Mouse (Mus musculus) ES-Bruce4 (cell line): Measurements from ENCODE around the gene Vps37c. TPM values are rescaled to one million over a fixed set of nuclear protein-coding genes. Genes with fewer than 3 reads are reported as not detected.

ENCODE experiments used
- H3K27ac ChIP-seq: 2 replicates; pipeline ENCODE4 v1.5.1; 2012; ENCODE audit warnings: low read length, inconsistent platforms; ENCODE audit not compliant: insufficient read depth
- H3K27me3 ChIP-seq: 2 replicates; pipeline ENCODE4 v1.6.1; 2012; ENCODE audit warnings: mild to moderate bottlenecking, low read length, inconsistent platforms; ENCODE audit not compliant: control insufficient read depth, poor library complexity, insufficient read depth, severe bottlenecking
- H3K36me3 ChIP-seq: 2 replicates; pipeline ENCODE4 v1.6.1; 2012; ENCODE audit warnings: inconsistent platforms, mild to moderate bottlenecking, low read length, moderate library complexity; ENCODE audit not compliant: control insufficient read depth, poor library complexity, insufficient read depth, severe bottlenecking
- H3K4me1 ChIP-seq: one replicate; pipeline ENCODE4 v1.8.1; 2011; ENCODE audit warnings: low read length; ENCODE audit not compliant: control insufficient read depth, insufficient read depth
- H3K4me3 ChIP-seq: 2 replicates; pipeline ENCODE4 v1.5.1; 2011; ENCODE audit warnings: low read depth, mild to moderate bottlenecking, low read length
- H3K9ac ChIP-seq: 2 replicates; pipeline ENCODE4 v1.6.1; 2012; ENCODE audit warnings: low read depth, mild to moderate bottlenecking, inconsistent platforms; ENCODE audit not compliant: poor library complexity, severe bottlenecking
- H3K9me3 ChIP-seq: replicated peaks from 2 replicates; pipeline ENCODE4 v1.6.1; 2012; ENCODE audit warnings: mild to moderate bottlenecking, low read length, inconsistent platforms; ENCODE audit not compliant: control insufficient read depth, poor library complexity, insufficient read depth, severe bottlenecking
- CTCF ChIP-seq: IDR thresholded peaks from one replicate; pipeline ENCODE4 v1.8.1; 2011; ENCODE audit warnings: low read depth, low read length
- EP300 ChIP-seq: IDR thresholded peaks from 2 replicates; pipeline ENCODE4 v1.6.1; 2011; ENCODE audit warnings: low read depth, low read length; ENCODE audit not compliant: insufficient read depth
- POLR2A ChIP-seq: IDR thresholded peaks from one replicate; pipeline ENCODE4 v1.8.1; 2011; ENCODE audit warnings: low read length; ENCODE audit not compliant: insufficient read depth
- polyA plus RNA-seq: library from polyadenylated mRNA; stranded (reverse); fragments of >200 nt; gene quantifications from 2 replicates; pipeline ENCODE4 v1.2.4, GENCODE M21; 2011; ENCODE audit warnings: low read depth; ENCODE audit not compliant: missing spikeins, insufficient read depth, insufficient read length

Gene Vps37c
- polyA plus RNA-seq, 1 experiment, result 11.5 TPM

DNA sequence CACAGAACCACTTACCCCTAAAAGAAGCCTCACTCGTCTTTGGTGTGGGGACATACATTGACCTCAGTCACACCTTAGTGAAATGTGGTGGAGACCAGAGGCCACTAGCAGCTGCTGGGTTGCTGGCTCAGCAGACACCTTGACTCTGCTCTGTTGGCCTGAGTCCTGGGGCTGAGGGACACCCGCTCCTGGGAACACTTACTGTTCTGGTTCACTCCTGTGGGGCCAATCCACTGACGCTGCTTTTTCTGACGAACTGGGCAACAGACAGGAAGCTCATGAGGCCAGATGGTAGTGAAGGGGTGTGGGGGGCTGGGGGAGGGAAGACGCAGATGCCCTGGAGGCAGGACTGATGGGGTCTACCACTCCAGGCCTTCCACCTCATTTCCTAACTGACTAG, 32.5 kb downstream of the Vps37c start:
- Histone ChIP-seq H3K4me3 (no peak overlapping the region), H3K27ac (no peak overlapping the region), H3K9ac (no peak overlapping the region), H3K4me1 (peaks cover 4% of the 10 kb centered on the region), H3K9me3 (no peaks in the 10 kb centered on the region), H3K27me3 (no peaks in the 10 kb centered on the region), H3K36me3 (no peaks in the 10 kb centered on the region)
- TF ChIP-seq POLR2A (no peak), CTCF (no peak), EP300 (no peak)

DNA sequence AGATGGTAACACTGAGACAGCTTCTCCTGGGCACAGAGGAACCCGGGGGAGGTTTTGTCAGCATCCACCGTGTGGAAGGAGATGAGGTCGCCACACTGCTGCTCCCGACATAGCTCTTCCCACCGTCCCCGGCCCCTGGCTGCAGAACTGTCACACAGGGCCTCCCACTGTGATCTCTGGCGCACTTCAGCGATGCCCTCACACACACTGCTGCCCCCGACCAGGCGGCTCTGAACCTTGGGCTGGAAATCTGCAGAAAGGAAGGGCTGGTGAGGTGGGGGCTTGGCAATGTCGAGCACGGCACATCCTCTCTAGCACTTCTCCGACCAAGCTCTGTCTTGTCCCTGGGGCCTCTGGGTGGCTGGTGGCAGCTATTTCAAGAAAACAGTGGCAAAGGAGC, 34.5 kb downstream of the Vps37c start:
- H3K4me1 ChIP-seq, result peaks cover 4% of the 10 kb centered on the region
- no peak overlapping the region for H3K27ac ChIP-seq
- TF ChIP-seq EP300 (no peak), POLR2A (no peak), CTCF (no peak)

GRCm38 (mm10) chr19:10723649-10724048, 35.1 kb downstream of the Vps37c start:
- Histone ChIP-seq H3K36me3 (no peaks in the 10 kb centered on the region), H3K27ac (no peak overlapping the region)
- TF ChIP-seq CTCF, result no peak
- no peak for TF ChIP-seq POLR2A
- no peak for TF ChIP-seq EP300

More for the DNA sequence above, 34.5 kb downstream of the Vps37c start:
- H3K36me3 ChIP-seq, result no peaks in the 10 kb centered on the region
- no peak overlapping the region for H3K9ac ChIP-seq
- H3K4me3 ChIP-seq, result no peak overlapping the region
- H3K27me3 ChIP-seq, result no peaks in the 10 kb centered on the region
- H3K9me3 ChIP-seq, result no peaks in the 10 kb centered on the region

DNA sequence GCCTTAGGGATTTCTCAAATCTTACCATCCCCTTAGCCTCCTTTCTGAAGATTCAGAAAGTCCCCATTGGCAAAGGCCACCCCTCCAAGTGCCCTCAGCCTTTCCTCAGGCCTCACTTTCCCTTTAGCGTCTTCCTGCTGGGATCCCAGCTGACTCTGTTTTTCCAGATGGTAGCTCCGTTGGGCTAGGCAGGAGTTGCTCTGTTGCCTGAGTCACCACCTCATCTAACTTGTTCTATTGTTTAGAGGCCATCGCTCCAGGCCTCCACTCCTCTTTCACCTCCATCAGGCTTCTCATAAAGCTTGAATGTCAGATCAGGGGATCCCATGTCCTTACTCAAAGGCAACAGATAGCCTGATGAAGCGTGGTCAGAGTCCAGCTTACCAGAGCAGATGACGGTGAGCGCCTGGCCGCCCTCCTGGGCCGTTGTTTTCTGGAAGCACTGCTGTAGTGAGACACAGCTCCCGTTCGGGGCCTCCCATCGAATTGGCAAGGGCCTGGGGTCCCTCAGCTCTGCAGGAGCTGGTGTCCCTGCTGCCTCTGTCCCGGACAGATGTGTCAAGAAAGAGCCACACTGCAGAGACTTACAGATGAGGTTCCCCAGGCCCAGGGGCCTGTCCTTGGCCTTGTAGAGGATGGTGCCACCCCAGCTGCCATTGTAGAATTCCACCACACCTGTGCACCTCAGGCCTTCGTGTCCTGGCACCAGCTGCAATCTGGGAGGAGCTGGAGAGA, 36.3 kb downstream of the Vps37c start:
- no peak overlapping the region for H3K27ac ChIP-seq
- H3K4me1 ChIP-seq, result peaks cover 4% of the 10 kb centered on the region
- H3K9ac ChIP-seq, result no peak overlapping the region
- H3K27me3 ChIP-seq, result no peaks in the 10 kb centered on the region
- no peak for TF ChIP-seq CTCF
- TF ChIP-seq EP300, result no peak
- no peak for TF ChIP-seq POLR2A
- no peaks in the 10 kb centered on the region for H3K36me3 ChIP-seq
- H3K9me3 ChIP-seq, result no peaks in the 10 kb centered on the region
- H3K4me3 ChIP-seq, result no peak overlapping the region

More at GRCm38 (mm10) chr19:10723649-10724048, 35.1 kb downstream of the Vps37c start:
- no peaks in the 10 kb centered on the region for H3K27me3 ChIP-seq
- H3K4me3 ChIP-seq, result no peak overlapping the region
- no peaks in the 10 kb centered on the region for H3K9me3 ChIP-seq
- H3K9ac ChIP-seq, result no peak overlapping the region
- H3K4me1 ChIP-seq, result peaks cover 4% of the 10 kb centered on the region

- TF ChIP-seq POLR2A (no peak), EP300 (no peak), CTCF (no peak)
- Histone ChIP-seq H3K4me1 (no peaks in the 10 kb centered on the region), H3K36me3 (no peaks in the 10 kb centered on the region), H3K9ac (no peak overlapping the region), H3K27me3 (no peaks in the 10 kb centered on the region), H3K4me3 (no peak overlapping the region), H3K9me3 (no peaks in the 10 kb centered on the region), H3K27ac (no peak overlapping the region)
Measured at GRCm38 (mm10) chr19:10729889-10730288, 41.4 kb downstream of the Vps37c start.

- Histone ChIP-seq H3K36me3 (no peaks in the 10 kb centered on the region), H3K27me3 (no peaks in the 10 kb centered on the region), H3K4me3 (no peak overlapping the region), H3K9ac (no peak overlapping the region), H3K27ac (no peak overlapping the region), H3K9me3 (no peaks in the 10 kb centered on the region), H3K4me1 (no peaks in the 10 kb centered on the region)
- no peak for TF ChIP-seq POLR2A
- no peak for TF ChIP-seq CTCF
- no peak for TF ChIP-seq EP300
Measured at GRCm38 (mm10) chr19:10730469-10730868, 41.9 kb downstream of the Vps37c start.
